Mouse (Mus musculus) testis, adult 2 months (tissue): Measurements from ENCODE around the gene Ttc25.

Experiments
- CTCF ChIP-seq: fragments of 200-500 bp; IDR thresholded peaks from 2 replicates; pipeline ENCODE4 v1.5.1; 2012; ENCODE audit warnings: low read depth, mild to moderate bottlenecking, inconsistent platforms, low read length, moderate library complexity; ENCODE audit not compliant: control insufficient read depth, insufficient read depth, insufficient replicate concordance
- POLR2A ChIP-seq: fragments of 200-500 bp; IDR thresholded peaks from 2 replicates; pipeline ENCODE4 v1.6.1; 2012; ENCODE audit warnings: low read depth, mild to moderate bottlenecking, inconsistent platforms, low read length, moderate library complexity; ENCODE audit not compliant: control insufficient read depth

DNA sequence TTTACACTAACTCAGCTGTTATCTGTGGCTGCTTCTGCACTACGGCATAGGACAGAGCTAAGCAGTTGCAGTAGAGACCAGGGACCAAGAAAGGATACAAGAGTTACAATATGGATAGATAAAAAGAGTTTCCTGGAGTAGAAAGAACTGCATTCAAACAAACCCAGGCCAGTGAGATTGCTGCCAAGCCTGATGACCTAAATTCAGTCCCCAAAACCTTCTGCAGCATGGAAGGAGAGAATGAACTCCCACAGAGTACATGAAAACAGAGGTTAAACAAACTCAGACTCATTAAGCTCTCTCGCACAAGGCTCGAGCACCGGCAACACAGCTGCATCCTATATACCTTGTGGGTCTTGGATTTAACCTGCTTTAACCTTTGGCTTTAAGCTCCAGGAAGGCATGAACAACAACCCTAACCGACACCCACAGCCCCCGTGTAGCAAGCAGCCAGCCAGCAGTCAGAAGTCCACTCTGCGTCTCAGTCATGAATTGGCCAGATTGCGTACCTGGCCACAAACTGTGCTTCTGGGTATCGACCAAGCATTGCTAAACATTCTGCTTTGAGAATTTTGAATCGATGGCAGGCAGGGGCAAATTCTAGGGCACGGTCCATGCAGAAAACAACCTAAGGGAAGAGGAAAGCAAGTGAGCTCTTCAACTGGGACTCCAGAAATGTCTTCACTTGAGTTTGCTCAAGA, 47.1 kb downstream of the Ttc25 start:
- no peak for TF ChIP-seq POLR2A
- TF ChIP-seq CTCF: no peak
